Mouse (Mus musculus): Measurements from ENCODE around the gene Gm28891.
"Not testable (repeated sequence)": the region's sequence is repeated elsewhere in the genome, so short reads cannot be mapped to it uniquely, and the experiment has no call there.

Gm28891 gene

GRCm38 (mm10) chrY:60240902-60241301 is at the start of gene Gm28891:
Gene Gm28891, plus strand, starts transcription at chrY:60241202.
- DNase-seq (ENCODE audit: low read depth, low spot score): not testable (repeated sequence)

Measured in CD4-positive helper T cell, adult 2 months (primary cell).